Mouse (Mus musculus) liver, embryonic 11.5 days (tissue): ENCODE measurements around the gene Rtp3. TPM values are rescaled to one million over a fixed set of nuclear protein-coding genes. Genes with fewer than 3 reads are reported as not detected.

Experiments used
- ATAC-seq: fragments of 200-750 bp; cut with Nextera tagmentation; replicated peaks from 2 replicates; pipeline ENCODE4 v1.8.0; 2017; ENCODE audit warnings: moderate number of reproducible peaks, mild to moderate bottlenecking, moderate TSS enrichment, moderate library complexity; ENCODE audit not compliant: low FRiP score
- DNase-seq: peaks from one replicate; pipeline ENCODE4 v3.0.0-alpha.2; 2017; ENCODE audit warnings: low spot score
- H3K27ac ChIP-seq: fragments of 300-500 bp; sonication (generic); 2 replicates; pipeline ENCODE4 v1.5.1; 2014; ENCODE audit warnings: mild to moderate bottlenecking, low read depth, low read length, control low read depth
- H3K27me3 ChIP-seq: fragments of 300-500 bp; sonication (generic); replicated peaks from 2 replicates; pipeline ENCODE4 v1.6.1; 2014; ENCODE audit warnings: low read length, mixed read lengths; ENCODE audit not compliant: control insufficient read depth, insufficient read depth
- H3K36me3 ChIP-seq: fragments of 300-500 bp; sonication (generic); 2 replicates; pipeline ENCODE4 v1.6.1; 2014; ENCODE audit warnings: mild to moderate bottlenecking, low read length, moderate library complexity, mixed read lengths; ENCODE audit not compliant: control insufficient read depth, insufficient read depth
- H3K4me1 ChIP-seq: fragments of 300-500 bp; sonication (generic); replicated peaks from 2 replicates; pipeline ENCODE4 v1.6.1; 2014; ENCODE audit warnings: low read length, mixed read lengths; ENCODE audit not compliant: control insufficient read depth, insufficient read depth
- H3K4me2 ChIP-seq: fragments of 300-500 bp; sonication (generic); 2 replicates; pipeline ENCODE4 v1.6.1; 2014; ENCODE audit warnings: mild to moderate bottlenecking, control low read depth, moderate library complexity
- H3K4me3 ChIP-seq: fragments of 300-500 bp; sonication (generic); 2 replicates; pipeline ENCODE4 v1.5.1; 2014; ENCODE audit warnings: low read depth, low read length, control low read depth
- H3K9ac ChIP-seq: fragments of 300-500 bp; sonication (generic); 2 replicates; pipeline ENCODE4 v1.6.1; 2014; ENCODE audit warnings: low read depth, low read length, control low read depth
- H3K9me3 ChIP-seq: fragments of 300-500 bp; sonication (generic); 2 replicates; pipeline ENCODE4 v1.6.1; 2016; ENCODE audit warnings: low read length, inconsistent platforms, mixed read lengths; ENCODE audit not compliant: control insufficient read depth
- WGBS: fragments of 180-500 bp; shearing (Covaris S2); extraction: QIAGEN DNeasy Blood & Tissue Kit; methylation state at CpG from one replicate; pipeline ENCODE4 v1.1.7; 2014; 5-methylcytosine and 5-hydroxymethylcytosine counted together
- polyA plus RNA-seq: library from polyadenylated mRNA; unstranded; fragments of >200 nt; fragmentation: Nextera tagmentation; extraction: Ambion mirVana; gene quantifications from 2 replicates; pipeline ENCODE4 v1.2.1, GENCODE M21; 2014

The Rtp3 gene
- 11.1 and 12.5 TPM in 2 replicates for polyA plus RNA-seq

DNA sequence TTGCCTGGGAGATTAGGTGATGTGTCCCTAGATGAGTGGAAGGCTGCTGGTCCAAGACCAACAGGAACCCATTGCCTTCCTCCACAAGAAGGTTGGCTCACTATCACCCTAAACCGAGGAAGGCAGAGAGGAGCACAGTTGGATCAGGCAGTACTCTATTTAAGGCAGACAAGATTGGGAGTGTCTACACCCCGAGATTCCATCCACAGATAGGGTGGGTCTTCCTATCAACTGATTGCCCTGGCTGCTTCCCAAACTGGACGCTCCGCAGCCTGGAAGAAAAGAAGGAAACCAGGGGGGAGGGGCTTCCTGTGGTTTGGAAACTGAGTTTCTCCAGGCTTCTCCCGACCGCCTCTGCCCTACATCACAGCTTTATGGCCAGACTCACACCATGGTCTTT, at the start of gene Rtp3:
Gene Rtp3, minus strand, starts transcription at position 380 of the 400 bp plus-strand sequence.
- Histone ChIP-seq H3K4me2 (peak within 1 kb of the TSS; percentile 48), H3K9me3 (no peaks in the 10 kb centered on the region), H3K9ac (no peak within 1 kb of the TSS; the same call in 1 of the 2 replicates), H3K27ac (peak within 1 kb of the TSS; percentile 64), H3K27me3 (no peaks in the 10 kb centered on the region), H3K36me3 (no peaks in the 10 kb centered on the region), H3K4me3 (peak within 1 kb of the TSS; percentile 8; the same call in 1 of the 2 replicates), H3K4me1 (no peaks in the 10 kb centered on the region; the same call in 1 of the 2 replicates)
- ATAC-seq (no peak), DNase-seq (no peak)
- WGBS: 34% methylated on average over 6 of the region's 6 CpGs

DNA sequence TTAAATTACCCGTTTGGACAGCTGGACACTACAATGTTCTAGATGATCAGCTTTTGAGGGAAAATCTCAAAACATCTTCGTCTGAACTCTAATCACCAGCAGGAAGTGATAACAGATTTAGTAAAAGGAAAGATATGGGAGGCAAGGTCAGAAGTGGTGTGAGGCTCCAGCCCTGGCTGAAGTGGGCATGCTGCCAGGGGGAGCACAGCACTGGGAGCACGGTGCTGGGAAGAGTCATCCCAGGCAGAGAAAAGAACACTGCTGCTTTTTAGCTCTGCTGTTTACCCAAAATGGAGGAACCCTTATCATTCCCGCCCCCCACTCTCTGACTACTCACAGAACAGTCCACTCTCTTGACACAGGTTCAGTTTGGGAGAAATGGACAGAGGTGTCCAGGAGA, 49.6 kb upstream of the Rtp3 start:
- Histone ChIP-seq H3K27me3 (no peaks in the 10 kb centered on the region), H3K36me3 (no peaks in the 10 kb centered on the region), H3K4me2 (no peak overlapping the region), H3K9me3 (no peaks in the 10 kb centered on the region), H3K27ac (no peak overlapping the region), H3K4me1 (no peaks in the 10 kb centered on the region), H3K4me3 (no peak overlapping the region), H3K9ac (no peak overlapping the region)
- ATAC-seq: no peak
- WGBS: 69% methylated on average over 4 of the region's 4 CpGs
- DNase-seq: no peak

DNA sequence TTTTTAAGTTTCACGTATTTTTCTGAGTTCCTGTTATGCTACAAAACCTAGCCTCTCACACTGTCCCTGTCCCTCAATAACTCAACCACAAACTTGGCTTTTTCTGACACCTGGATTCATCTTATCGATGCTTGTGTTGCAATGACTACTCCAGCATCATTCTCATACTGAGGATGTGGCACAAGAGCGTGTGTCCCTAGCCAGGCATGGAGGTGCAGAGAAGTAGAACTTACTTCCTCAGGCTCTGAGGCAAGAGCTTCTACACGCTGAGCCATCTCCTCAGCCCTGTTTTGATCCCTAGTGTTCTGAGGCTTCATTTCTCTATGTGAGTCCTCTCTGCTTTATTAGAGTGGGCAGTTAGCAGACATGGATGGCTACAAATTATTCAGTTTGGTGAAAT, 43.3 kb upstream of the Rtp3 start:
- no peak overlapping the region for H3K4me2 ChIP-seq
- H3K4me1 ChIP-seq: no peaks in the 10 kb centered on the region
- H3K9ac ChIP-seq: no peak overlapping the region
- WGBS: 79% methylated on average over 4 of the region's 4 CpGs
- DNase-seq: no peak
- H3K9me3 ChIP-seq: no peaks in the 10 kb centered on the region
- H3K36me3 ChIP-seq: no peaks in the 10 kb centered on the region
- H3K27me3 ChIP-seq: no peaks in the 10 kb centered on the region
- H3K4me3 ChIP-seq: no peak overlapping the region
- no peak for ATAC-seq
- H3K27ac ChIP-seq: no peak overlapping the region

DNA sequence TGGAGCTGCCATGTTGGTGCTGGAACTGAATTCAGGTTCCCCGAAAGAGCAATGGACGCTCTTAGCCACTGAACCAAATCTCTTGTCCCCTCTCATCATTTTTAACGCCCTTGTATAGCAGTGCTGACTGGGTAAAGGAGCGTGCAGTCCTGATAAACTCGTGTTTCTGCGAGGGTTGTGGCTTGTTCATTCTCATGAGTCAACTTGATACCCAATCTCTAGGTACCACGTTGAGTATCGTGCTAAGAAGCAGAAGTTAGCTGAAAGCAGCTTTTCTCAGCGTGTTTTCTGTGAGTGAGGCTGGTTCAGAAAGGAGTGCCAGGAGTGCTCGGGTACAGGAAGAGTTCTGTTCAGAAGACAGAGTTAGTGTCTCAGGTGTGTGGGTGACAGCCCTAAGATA, 36.4 kb upstream of the Rtp3 start:
- WGBS: 67% methylated on average over 10 of the region's 10 CpGs

DNA sequence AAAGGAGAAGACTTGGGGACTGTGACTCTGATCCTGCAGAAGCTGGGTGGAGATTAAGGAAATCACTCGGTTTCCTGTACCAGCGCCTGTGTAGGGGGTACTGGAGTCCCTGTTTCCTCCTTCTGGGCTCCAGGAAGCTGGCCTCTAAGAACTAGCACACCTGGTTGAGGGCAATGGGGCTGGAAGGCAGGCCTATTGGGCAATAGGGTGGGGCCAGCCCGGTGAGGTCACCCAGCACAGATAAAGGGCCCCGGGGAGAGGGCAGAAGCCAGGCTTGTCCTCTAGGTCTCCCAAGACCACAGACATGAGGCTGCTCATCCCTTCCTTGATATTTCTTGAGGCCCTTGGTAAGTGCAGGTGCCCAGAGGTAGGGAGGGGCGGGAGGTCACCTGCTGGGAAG, 28.6 kb upstream of the Rtp3 start, which contains the start of gene Ltf:
Gene Ltf, plus strand, starts transcription at position 250 of the 400 bp plus-strand sequence.
- 49% methylated on average over 5 of the region's 5 CpGs for WGBS
- Histone ChIP-seq H3K9me3 (no peaks in the 10 kb centered on the region), H3K27me3 (no peaks in the 10 kb centered on the region), H3K4me3 (no peak within 1 kb of the TSS), H3K36me3 (no peaks in the 10 kb centered on the region), H3K9ac (no peak within 1 kb of the TSS), H3K4me2 (no peak within 1 kb of the TSS), H3K4me1 (peaks cover 3% of the 10 kb centered on the region; the same call in 1 of the 2 replicates), H3K27ac (no peak within 1 kb of the TSS)
- no peak for DNase-seq
- 0 out of 2 replicates have a peak, but pooled peaks have one; percentile 51 for ATAC-seq

More for the DNA sequence above, 36.4 kb upstream of the Rtp3 start:
- Histone ChIP-seq H3K9ac (no peak overlapping the region), H3K9me3 (no peaks in the 10 kb centered on the region), H3K36me3 (no peaks in the 10 kb centered on the region), H3K4me3 (no peak overlapping the region), H3K4me2 (no peak overlapping the region), H3K27ac (no peak overlapping the region), H3K27me3 (no peaks in the 10 kb centered on the region), H3K4me1 (no peaks in the 10 kb centered on the region; the same call in 1 of the 2 replicates)
- ATAC-seq (no peak), DNase-seq (no peak)

DNA sequence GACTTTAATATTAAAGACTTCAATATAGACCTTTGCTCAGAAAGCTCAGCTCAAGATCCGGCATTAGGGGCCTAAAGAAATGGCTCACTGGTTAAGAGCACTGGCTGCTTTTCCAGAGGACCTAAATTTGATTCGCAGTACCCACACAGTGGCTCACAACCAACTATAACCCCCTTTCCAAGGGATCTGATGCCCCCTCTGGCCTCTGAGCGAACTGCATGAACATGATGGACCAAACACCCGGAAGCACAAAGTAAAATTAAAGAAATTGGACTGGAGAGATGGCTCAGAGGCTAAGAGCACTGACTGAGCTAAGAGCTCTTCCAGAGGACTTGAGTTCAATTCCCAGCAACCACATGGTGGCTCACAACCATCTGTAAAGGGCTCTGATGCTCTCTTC, 25.3 kb upstream of the Rtp3 start:
- WGBS: 77% methylated on average over 4 of the region's 4 CpGs
- H3K4me2 ChIP-seq: no peak overlapping the region
- no peak overlapping the region for H3K27ac ChIP-seq
- no peak overlapping the region for H3K9ac ChIP-seq
- H3K27me3 ChIP-seq: no peaks in the 10 kb centered on the region
- no peaks in the 10 kb centered on the region for H3K36me3 ChIP-seq
- H3K4me1 ChIP-seq: 0 out of 2 replicates have a peak, but pooled peaks cover 3% of the 10 kb centered on the region
- no peak overlapping the region for H3K4me3 ChIP-seq
- DNase-seq (no peak), ATAC-seq (no peak)
- H3K9me3 ChIP-seq: no peaks in the 10 kb centered on the region

DNA sequence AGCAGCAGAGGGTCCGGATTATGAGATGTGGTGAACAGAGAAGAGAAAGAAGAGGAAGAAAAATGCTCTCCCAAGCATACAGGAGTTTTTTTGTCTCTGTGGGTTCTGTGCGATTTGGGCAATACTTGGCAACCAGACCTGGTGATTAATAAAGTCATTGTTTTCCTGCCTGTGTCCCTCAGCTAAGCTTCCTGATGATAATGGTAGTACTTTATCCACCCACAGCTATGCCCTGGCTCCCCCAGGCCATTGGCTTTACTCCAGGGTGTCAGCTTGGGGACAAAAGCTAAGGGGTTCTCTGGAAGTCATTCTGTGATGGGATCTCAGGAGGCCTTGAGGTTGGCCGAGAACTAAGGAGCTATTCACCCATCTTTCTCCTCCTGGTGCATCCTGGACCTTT, 21.7 kb upstream of the Rtp3 start:
- H3K36me3 ChIP-seq: no peaks in the 10 kb centered on the region
- DNase-seq (no peak), ATAC-seq (no peak)
- 70% methylated on average over 3 of the region's 3 CpGs for WGBS
- no peak overlapping the region for H3K4me2 ChIP-seq
- no peaks in the 10 kb centered on the region for H3K9me3 ChIP-seq
- no peak overlapping the region for H3K4me3 ChIP-seq
- H3K9ac ChIP-seq: no peak overlapping the region
- H3K27ac ChIP-seq: no peak overlapping the region
- H3K27me3 ChIP-seq: no peaks in the 10 kb centered on the region
- H3K4me1 ChIP-seq: no peaks in the 10 kb centered on the region

DNA sequence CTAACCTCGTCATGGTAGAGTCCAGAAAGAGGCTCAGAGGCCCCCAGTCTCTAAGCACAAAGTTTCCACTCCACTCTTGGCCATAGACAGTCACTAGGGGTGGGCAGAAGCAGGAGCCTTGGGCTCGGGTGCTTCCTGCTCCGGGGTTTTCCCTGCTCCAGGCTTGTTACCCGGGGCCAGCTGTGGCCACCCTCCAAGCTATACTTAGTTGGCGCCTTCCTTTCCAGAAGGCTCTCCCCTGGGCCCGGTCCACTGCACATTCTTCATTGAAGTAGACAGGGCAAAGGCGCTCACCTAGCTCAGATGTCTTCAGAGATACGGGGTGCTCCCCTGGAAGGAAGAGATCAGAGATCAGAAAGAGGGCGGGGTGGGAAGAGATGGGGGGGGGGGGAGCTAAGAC, 21.2 kb upstream of the Rtp3 start:
- no peaks in the 10 kb centered on the region for H3K4me1 ChIP-seq
- H3K36me3 ChIP-seq: no peaks in the 10 kb centered on the region
- DNase-seq: no peak
- no peaks in the 10 kb centered on the region for H3K27me3 ChIP-seq
- H3K9me3 ChIP-seq: no peaks in the 10 kb centered on the region
- no peak overlapping the region for H3K27ac ChIP-seq
- no peak overlapping the region for H3K9ac ChIP-seq
- WGBS: 72% methylated on average over 9 of the region's 9 CpGs
- no peak overlapping the region for H3K4me3 ChIP-seq
- no peak for ATAC-seq
- no peak overlapping the region for H3K4me2 ChIP-seq

DNA sequence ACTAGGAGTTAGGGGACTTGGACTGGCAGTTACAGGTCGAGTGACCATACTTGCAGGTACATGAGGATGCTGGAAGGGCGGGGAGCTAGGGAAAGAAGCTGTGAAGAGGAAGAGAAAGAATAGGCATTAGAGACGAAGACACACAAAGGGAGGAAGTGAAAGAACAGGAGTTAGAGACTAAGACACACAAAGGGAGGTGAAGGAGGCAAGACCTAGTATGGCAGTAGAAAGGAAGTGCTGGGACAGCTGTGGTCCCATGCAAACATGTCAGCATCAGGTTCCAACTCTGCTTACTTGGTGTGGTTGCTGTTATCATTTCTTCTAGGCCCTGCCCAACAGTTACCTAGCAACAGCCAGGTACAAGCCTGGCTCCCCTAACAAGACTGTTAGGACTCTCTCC, 19.4 kb upstream of the Rtp3 start:
- H3K4me3 ChIP-seq: no peak overlapping the region
- no peaks in the 10 kb centered on the region for H3K27me3 ChIP-seq
- ATAC-seq (no peak), DNase-seq (no peak)
- WGBS: 68% methylated on average over 3 of the region's 3 CpGs
- no peak overlapping the region for H3K9ac ChIP-seq
- no peak overlapping the region for H3K4me2 ChIP-seq
- H3K9me3 ChIP-seq: no peaks in the 10 kb centered on the region
- no peak overlapping the region for H3K27ac ChIP-seq
- no peaks in the 10 kb centered on the region for H3K36me3 ChIP-seq
- H3K4me1 ChIP-seq: no peaks in the 10 kb centered on the region
